In the genomic region with DNA sequence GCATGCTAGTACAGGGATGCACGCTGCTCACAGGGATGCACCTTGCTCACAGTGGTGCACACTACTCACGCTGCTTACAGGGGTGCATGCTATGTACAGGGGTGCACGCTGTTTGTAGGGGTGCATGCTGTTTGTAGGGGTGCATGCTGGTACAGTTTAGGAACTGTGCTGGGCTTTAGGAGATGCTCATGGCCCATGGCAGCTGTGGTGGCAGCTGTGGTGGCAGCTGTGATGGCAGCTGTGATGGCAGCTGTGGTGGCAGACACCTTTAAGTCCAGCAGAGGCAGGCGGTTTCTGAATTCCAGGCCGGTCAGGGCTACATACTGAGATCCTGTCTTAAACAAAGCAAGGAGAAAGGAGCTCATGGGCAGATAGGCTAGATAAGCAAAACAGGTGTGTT, we compare ENCODE assay signal across 19 mouse cellular contexts.
"Had no signal": no experiment of that assay in that cellular context is flagged by ENCODE, and none has a peak within 500 bp of the region (broad histone marks: within the 10 kb centered on the region; RNA-seq: fewer than 3 reads in every experiment).

No protein-coding gene starts in this region.

- H3K9ac ChIP-seq: intestine, embryonic 15.5 days; kidney, embryonic 15.5 days; limb, embryonic 13.5 days; liver, embryonic 12.5 days; liver, embryonic 15.5 days; lung, embryonic 15.5 days had no signal

- H3K27me3 ChIP-seq: intestine, embryonic 15.5 days; kidney, embryonic 15.5 days; limb, embryonic 13.5 days had no signal

- H3K9me3 ChIP-seq: intestine, embryonic 15.5 days; kidney, embryonic 15.5 days; limb, embryonic 10.5 days; limb, embryonic 13.5 days; liver, embryonic 12.5 days; liver, embryonic 15.5 days; lung, embryonic 15.5 days had no signal

- H3K4me2 ChIP-seq: intestine, embryonic 15.5 days; kidney, embryonic 15.5 days; limb, embryonic 13.5 days; liver, embryonic 12.5 days; liver, embryonic 15.5 days; lung, embryonic 15.5 days had no signal

- DNase-seq: kidney, adult 11 months; kidney, adult 8-10 months; kidney, postnatal 10 days; kidney, postnatal 4 days; layer of hippocampus, adult 9-11 months; liver; lung, adult 18-20 months; lung, postnatal 10 days; lung, postnatal 36 days; thymus, adult 18-20 months; thymus, postnatal 36 days had no signal

- H3K4me1 ChIP-seq: liver, embryonic 12.5 days; liver, embryonic 15.5 days had no signal

- H3K27ac ChIP-seq: intestine, embryonic 15.5 days; kidney, embryonic 15.5 days; limb, embryonic 10.5 days; limb, embryonic 13.5 days; liver, embryonic 12.5 days; liver, embryonic 15.5 days; lung, embryonic 15.5 days had no signal

- ATAC-seq: intestine, embryonic 15.5 days; liver, embryonic 12.5 days; midbrain, embryonic 16.5 days had no signal

- H3K36me3 ChIP-seq: intestine, embryonic 15.5 days; kidney, embryonic 15.5 days; limb, embryonic 10.5 days; limb, embryonic 13.5 days; liver, embryonic 12.5 days; liver, embryonic 15.5 days; lung, embryonic 15.5 days had no signal

- H3K4me3 ChIP-seq: intestine, embryonic 15.5 days; kidney, embryonic 15.5 days; limb, embryonic 10.5 days; limb, embryonic 13.5 days; liver, embryonic 12.5 days; liver, embryonic 15.5 days; lung, embryonic 15.5 days had no signal
